8 mouse cellular contexts compared by ENCODE assay signal in genomic region chr7:99534501-99534900, GRCm38 (mm10). TPM values are rescaled to one million over a fixed set of nuclear protein-coding genes. Genes with fewer than 3 reads are reported as not detected.
A peak's percentile ranks its signal among the peaks of the same experiment; 100 is the strongest.
DNase-seq lines count a peak whose midpoint lies in the region; ATAC-seq and TF ChIP-seq lines count a peak whose summit lies in the region.

No protein-coding gene starts in this region.

- no peak for DNase-seq in spleen, adult 2 months (ENCODE audit: low read depth in 1 of 2, low spot score in 2 of 2)
- no peak for DNase-seq in spleen, postnatal 36 days (ENCODE audit: low spot score in 2 of 2)
- no peak for DNase-seq in stomach, postnatal 0 days (ENCODE audit: low spot score)
- no peak for DNase-seq in urinary bladder, postnatal 25 days (ENCODE audit: low spot score)
- no peak for DNase-seq in adrenal gland, postnatal 36 days

- H3K4me2 ChIP-seq in liver, embryonic 12.5 days = peak overlapping the region; percentile 94
- H3K4me2 ChIP-seq in stomach, postnatal 0 days (replicated peaks; ENCODE audit: low read depth) = peak overlapping the region; percentile 93

- no peak for TF ChIP-seq POLR2A in spleen, adult 2 months (IDR thresholded peaks at IDR 0.05; ENCODE audit: low read depth, low read length)

- TF ChIP-seq CTCF in spleen, adult 2 months (IDR thresholded peaks at IDR 0.05; ENCODE audit: extremely low read depth, insufficient read depth, insufficient read length, insufficient replicate concordance) = no peak
- no peak for TF ChIP-seq CTCF in stomach, postnatal 0 days (IDR thresholded peaks at IDR 0.05; ENCODE audit: low read depth)

- peak overlapping the region; percentile 54 for H3K27ac ChIP-seq in spleen, adult 2 months (ENCODE audit: insufficient read depth, low read length)
- peak overlapping the region; percentile 97 for H3K27ac ChIP-seq in liver, embryonic 12.5 days
- H3K27ac ChIP-seq in stomach, postnatal 0 days (replicated peaks) = no peak overlapping the region

- H3K4me1 ChIP-seq in erythroblast, embryonic 14.5 days (ENCODE audit: control insufficient read depth) = peaks cover 96% of the 10 kb centered on the region
- H3K4me1 ChIP-seq in spleen, adult 2 months (ENCODE audit: control insufficient read depth, insufficient read depth, insufficient read length) = peaks cover 3% of the 10 kb centered on the region; the same call in 1 of the 2 replicates
- peaks cover 98% of the 10 kb centered on the region for H3K4me1 ChIP-seq in liver, embryonic 12.5 days
- H3K4me1 ChIP-seq in stomach, postnatal 0 days (replicated peaks; ENCODE audit: control insufficient read depth, insufficient read depth) = peaks cover 13% of the 10 kb centered on the region

- no peak for TF ChIP-seq EP300 in stomach, postnatal 0 days (optimal IDR thresholded peaks at IDR 0.05)

- peaks cover 19% of the 10 kb centered on the region for H3K36me3 ChIP-seq in erythroblast, embryonic 14.5 days (ENCODE audit: control insufficient read depth)
- H3K36me3 ChIP-seq in spleen, adult 2 months (ENCODE audit: control insufficient read depth, insufficient read depth, low read length) = no peaks in the 10 kb centered on the region
- H3K36me3 ChIP-seq in liver, embryonic 12.5 days = peaks cover 5% of the 10 kb centered on the region; the same call in 1 of the 2 replicates
- H3K36me3 ChIP-seq in stomach, postnatal 0 days (ENCODE audit: control insufficient read depth, insufficient read depth, low read length) = no peaks in the 10 kb centered on the region

- ATAC-seq in erythroblast, adult 5-6 weeks (replicated peaks; ENCODE audit: low FRiP score, poor library complexity, severe bottlenecking) = no peak
- ATAC-seq in liver, embryonic 12.5 days = no peak
- peak; percentile 1; the same call in 1 of the 2 replicates for ATAC-seq in stomach, postnatal 0 days (ENCODE audit: low FRiP score, low TSS enrichment)

- no peaks in the 10 kb centered on the region for H3K9me3 ChIP-seq in erythroblast, embryonic 14.5 days (ENCODE audit: control insufficient read depth, low read length)
- H3K9me3 ChIP-seq in liver, embryonic 12.5 days (replicated peaks) = no peaks in the 10 kb centered on the region
- H3K9me3 ChIP-seq in stomach, postnatal 0 days (ENCODE audit: control insufficient read depth, low read length) = no peaks in the 10 kb centered on the region

- no peaks in the 10 kb centered on the region for H3K27me3 ChIP-seq in erythroblast, embryonic 14.5 days (ENCODE audit: control insufficient read depth)
- no peaks in the 10 kb centered on the region for H3K27me3 ChIP-seq in spleen, adult 2 months (ENCODE audit: control insufficient read depth, insufficient read depth, low read length)
- H3K27me3 ChIP-seq in liver, embryonic 12.5 days (replicated peaks) = no peaks in the 10 kb centered on the region
- no peaks in the 10 kb centered on the region for H3K27me3 ChIP-seq in stomach, postnatal 0 days (ENCODE audit: control insufficient read depth, insufficient read depth, low read length)

- H3K9ac ChIP-seq in liver, embryonic 12.5 days = peak overlapping the region; percentile 40
- no peak overlapping the region for H3K9ac ChIP-seq in stomach, postnatal 0 days (ENCODE audit: low read length)

- H3K4me3 ChIP-seq in erythroblast, embryonic 14.5 days (replicated peaks) = peak overlapping the region; percentile 81
- peak overlapping the region; percentile 4; the same call in 1 of the 2 replicates for H3K4me3 ChIP-seq in spleen, adult 2 months (ENCODE audit: extremely low read depth, insufficient read depth, insufficient read length)
- H3K4me3 ChIP-seq in liver, embryonic 12.5 days = peak overlapping the region; percentile 84
- no peak overlapping the region for H3K4me3 ChIP-seq in stomach, postnatal 0 days (ENCODE audit: low read depth, low read length)

- 63% methylated on average over 5 of the region's 5 CpGs for WGBS in spleen, adult 2 months
- 48% methylated on average over 5 of the region's 5 CpGs for WGBS in liver, embryonic 12.5 days (ENCODE audit: insufficient replicate concordance)
- WGBS in stomach, postnatal 0 days = 57% methylated on average over 5 of the region's 5 CpGs

RNA-seq across cellular contexts. Expression of gene Arrb1, which starts 0.8 kb away (rescaled TPM):
- 28.5 and 33.1 TPM in 2 replicates for polyA plus RNA-seq in erythroblast, embryonic 14.5 days (2012)
- 185 and 204 TPM in 2 replicates for total RNA-seq in erythroblast, adult 5-6 weeks (2015; ENCODE audit: low replicate concordance)
- 636 and 742 TPM in 2 replicates for total RNA-seq in erythroblast, adult 5-6 weeks (2017; ENCODE audit: low replicate concordance)
- 64.6 and 66.0 TPM in 2 replicates for polyA plus RNA-seq in spleen, adult 2 months (2012; rRNA removed)
- 134 and 136 TPM in 2 replicates for polyA plus RNA-seq in liver, embryonic 12.5 days (2016; fragmentation: Nextera tagmentation; extraction: Ambion mirVana)
- polyA plus RNA-seq in stomach, postnatal 0 days (2015; fragmentation: Nextera tagmentation; extraction: Ambion mirVana) = 3.6 and 4.4 TPM in 2 replicates
- 10 to 100 TPM; 41.1 to 51.0 TPM for total RNA-seq in adrenal gland, postnatal 36 days (2021)

RNA-seq across cellular contexts. Expression of gene Rps3, which starts 51.0 kb away (rescaled TPM):
- 40.9 and 83.1 TPM in 2 replicates for polyA plus RNA-seq in erythroblast, embryonic 14.5 days (2012)
- total RNA-seq in erythroblast, adult 5-6 weeks (2015; ENCODE audit: low replicate concordance) = 292 and 308 TPM in 2 replicates
- 237 and 436 TPM in 2 replicates for total RNA-seq in erythroblast, adult 5-6 weeks (2017; ENCODE audit: low replicate concordance)
- 324 and 363 TPM in 2 replicates for polyA plus RNA-seq in spleen, adult 2 months (2012; rRNA removed)
- 688 TPM in 2 replicates for polyA plus RNA-seq in liver, embryonic 12.5 days (2016; fragmentation: Nextera tagmentation; extraction: Ambion mirVana)
- 688 and 733 TPM in 2 replicates for polyA plus RNA-seq in stomach, postnatal 0 days (2015; fragmentation: Nextera tagmentation; extraction: Ambion mirVana)
- total RNA-seq in adrenal gland, postnatal 36 days (2021) = 100 to 1,000 TPM; 549 to 598 TPM
